Mouse (Mus musculus) brain, embryonic 14.5 days (tissue): Measurements from ENCODE around the gene Gm10638.

Experiments used
- CTCF ChIP-seq: fragments of 200-500 bp; IDR thresholded peaks from 2 replicates; pipeline ENCODE4 v1.5.1; 2012; ENCODE audit warnings: inconsistent platforms, mild to moderate bottlenecking, moderate library complexity, borderline replicate concordance; ENCODE audit not compliant: insufficient read depth, insufficient read length; ENCODE audit errors: extremely low read depth
- POLR2A ChIP-seq: fragments of 200-500 bp; IDR thresholded peaks from 2 replicates; pipeline ENCODE4 v1.6.1; 2012; ENCODE audit warnings: mild to moderate bottlenecking, inconsistent platforms, borderline replicate concordance; ENCODE audit not compliant: poor library complexity, insufficient read depth, insufficient read length, severe bottlenecking; ENCODE audit errors: extremely low read depth

DNA sequence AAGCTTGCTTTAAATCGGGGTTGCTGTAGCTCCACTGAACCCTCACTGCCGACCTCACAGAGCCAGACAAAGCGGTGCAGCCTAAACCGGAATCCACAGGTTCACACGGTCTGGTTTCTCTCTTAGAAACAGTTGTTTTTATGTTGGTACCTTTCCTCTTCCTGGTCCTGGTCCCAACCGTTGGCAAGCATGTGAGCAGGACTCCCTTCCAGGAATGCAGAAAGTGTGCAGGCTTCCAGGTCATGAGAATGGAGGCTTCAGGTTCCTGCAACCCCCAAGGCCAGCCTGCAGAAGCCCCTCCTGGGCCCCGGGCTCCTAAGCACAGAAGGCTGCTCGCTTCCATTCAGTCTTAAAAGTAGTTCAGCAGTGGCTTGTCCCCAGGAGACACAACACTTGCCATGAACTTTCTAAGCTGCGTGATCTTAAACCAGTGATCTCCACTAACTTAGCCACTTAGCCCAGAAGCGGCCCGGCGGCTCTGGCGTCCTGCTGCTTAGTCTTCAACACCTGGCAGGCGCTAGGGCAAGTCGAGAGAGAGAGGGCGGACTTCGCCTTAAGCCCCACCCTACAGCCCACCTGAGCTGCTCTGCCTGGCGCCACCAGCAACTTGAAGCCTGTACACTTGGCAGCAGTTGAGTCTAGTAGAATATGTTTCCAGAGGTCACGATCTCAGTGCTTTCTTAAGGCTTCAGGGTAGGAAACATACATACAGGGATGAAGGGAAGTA lies 17.1 kb upstream of the Gm10638 start:
- TF ChIP-seq POLR2A (no peak), CTCF (no peak)
